Mouse (Mus musculus): ENCODE results near the gene Exo5. TPM values are rescaled to one million over a fixed set of nuclear protein-coding genes. Genes with fewer than 3 reads are reported as not detected.

The Exo5 gene
- polyA plus RNA-seq, 1 experiment from 2014 or later: 25.8 TPM

DNA sequence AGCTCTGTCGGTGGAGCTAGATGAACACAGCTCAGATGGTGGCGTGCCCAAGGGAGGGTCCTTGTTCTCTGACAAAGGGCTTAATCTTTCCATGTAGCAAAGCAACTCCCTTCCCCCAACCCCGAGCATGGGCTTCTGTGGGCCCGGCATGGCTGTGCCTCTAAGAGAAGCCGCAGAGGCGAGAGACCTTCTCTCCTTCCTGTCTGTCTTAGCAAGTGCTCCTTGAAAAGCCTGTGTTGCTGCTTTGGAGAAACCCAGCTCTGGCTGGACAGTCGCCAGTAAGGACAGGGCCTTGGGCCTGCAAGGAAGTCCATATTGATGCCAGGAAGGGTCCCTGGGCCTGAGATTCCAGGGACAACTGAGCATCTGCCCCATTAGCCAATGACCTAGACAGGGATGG is 29.6 kb downstream of the Exo5 start:
- 73% methylated on average over 7 of the region's 7 CpGs for WGBS

DNA sequence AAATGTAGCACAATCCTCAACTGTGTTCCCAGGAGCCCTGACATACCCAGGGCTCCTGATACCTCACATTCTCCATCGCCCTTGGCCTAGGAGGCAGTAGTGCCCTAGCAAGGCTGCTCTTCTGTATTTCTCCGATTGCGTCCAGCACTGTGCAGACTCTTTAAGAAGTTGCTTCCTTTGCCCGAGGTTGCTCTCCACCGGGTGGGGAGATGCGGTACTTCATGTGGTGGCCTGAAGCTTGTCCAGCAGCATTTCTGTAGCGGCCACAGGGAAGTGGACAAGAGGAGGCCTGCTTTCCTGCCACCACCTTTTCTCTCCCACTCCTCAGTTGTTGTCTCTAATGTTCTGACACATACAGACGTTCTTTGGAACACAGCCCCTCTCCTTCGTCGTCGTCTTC is 30.2 kb downstream of the Exo5 start:
- Histone ChIP-seq H3K4me1 (peaks cover 4% of the 10 kb centered on the region; the same call in 1 of the 2 replicates), H3K9me3 (no peaks in the 10 kb centered on the region), H3K27me3 (ENCODE audit: insufficient read depth, poor library complexity, severe bottlenecking) (peaks cover 39% of the 10 kb centered on the region), H3K27ac (no peak overlapping the region), H3K4me3 (no peak overlapping the region), H3K36me3 (no peaks in the 10 kb centered on the region)
- 73% methylated on average over 11 of the region's 11 CpGs for WGBS
- no peak for DNase-seq (ENCODE audit: low spot score)

More for the DNA sequence above, 29.6 kb downstream of the Exo5 start:
- DNase-seq (ENCODE audit: low spot score): no peak
- no peak overlapping the region for H3K4me3 ChIP-seq
- H3K36me3 ChIP-seq: no peaks in the 10 kb centered on the region
- H3K27me3 ChIP-seq (ENCODE audit: insufficient read depth, poor library complexity, severe bottlenecking): peaks cover 39% of the 10 kb centered on the region
- no peak overlapping the region for H3K27ac ChIP-seq
- H3K9me3 ChIP-seq: no peaks in the 10 kb centered on the region
- H3K4me1 ChIP-seq: peaks cover 4% of the 10 kb centered on the region; the same call in 1 of the 2 replicates

DNA sequence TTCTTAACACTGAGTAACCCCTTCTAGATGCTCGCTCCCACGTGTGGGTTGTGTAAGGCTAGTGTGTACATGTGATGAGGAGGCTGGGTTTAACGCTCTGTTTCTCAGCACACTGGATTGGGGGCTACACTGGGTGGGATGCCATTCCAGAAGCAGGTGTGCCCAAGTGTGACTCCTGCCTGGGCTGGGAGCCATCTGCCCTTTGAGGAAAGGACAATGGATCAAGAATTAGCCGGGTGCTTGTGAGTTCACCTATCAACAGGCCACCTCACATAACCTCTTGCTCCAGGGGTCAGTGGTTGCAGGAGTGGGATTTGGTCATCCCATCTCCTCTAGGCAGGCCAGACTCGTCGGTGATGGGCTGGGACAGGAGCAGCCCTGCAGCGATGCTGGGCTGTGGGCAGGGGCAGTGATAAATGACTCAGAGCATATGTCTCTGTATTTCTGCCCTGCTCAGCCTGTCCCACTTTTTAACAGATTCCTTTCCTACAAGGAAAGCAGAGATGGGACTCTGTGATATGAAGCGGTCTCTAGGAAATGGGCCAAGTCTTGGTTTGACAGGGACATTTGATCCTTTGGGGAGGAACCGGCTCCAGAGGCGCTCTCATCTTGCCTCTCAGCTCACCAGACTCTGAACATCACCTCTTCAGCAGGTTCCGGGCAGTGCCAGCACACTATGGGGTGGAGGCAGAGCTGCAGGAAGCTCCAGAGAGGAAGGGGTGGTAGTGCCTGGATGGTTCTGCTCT is 31.0 kb downstream of the Exo5 start:
- no peaks in the 10 kb centered on the region for H3K9me3 ChIP-seq
- no peak for DNase-seq (ENCODE audit: low spot score)
- H3K36me3 ChIP-seq: no peaks in the 10 kb centered on the region
- H3K4me3 ChIP-seq: no peak overlapping the region
- H3K4me1 ChIP-seq: peaks cover 4% of the 10 kb centered on the region; the same call in 1 of the 2 replicates
- H3K27me3 ChIP-seq (ENCODE audit: insufficient read depth, poor library complexity, severe bottlenecking): peaks cover 39% of the 10 kb centered on the region
- 69% methylated on average over 11 of the region's 11 CpGs for WGBS
- H3K27ac ChIP-seq: no peak overlapping the region

DNA sequence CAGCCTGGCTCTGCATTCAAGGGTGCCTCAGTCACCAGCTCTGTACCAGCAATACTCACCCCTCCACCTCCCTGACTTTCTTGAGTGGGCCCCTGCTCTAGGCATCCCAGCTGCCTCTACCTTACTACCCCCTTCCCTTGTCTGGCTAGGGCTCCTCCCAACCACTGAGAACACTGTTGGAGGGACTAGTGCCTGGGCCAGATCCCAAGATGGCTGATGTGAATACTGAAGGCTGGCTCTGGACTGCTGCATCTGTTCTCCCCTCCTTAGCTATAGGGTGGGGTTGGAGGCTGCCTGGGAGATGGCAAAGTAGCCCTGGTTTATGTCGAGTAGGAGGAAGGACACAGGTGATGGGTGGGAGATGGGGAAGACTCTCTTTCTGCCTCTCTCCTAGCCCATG is 32.3 kb downstream of the Exo5 start:
- Histone ChIP-seq H3K27me3 (ENCODE audit: insufficient read depth, poor library complexity, severe bottlenecking) (peaks cover 39% of the 10 kb centered on the region), H3K4me1 (peaks cover 4% of the 10 kb centered on the region; the same call in 1 of the 2 replicates), H3K4me3 (no peak overlapping the region), H3K9me3 (no peaks in the 10 kb centered on the region), H3K36me3 (no peaks in the 10 kb centered on the region), H3K27ac (no peak overlapping the region)
- WGBS: 56% methylated on average over 1 of the region's 1 CpGs
- DNase-seq (ENCODE audit: low spot score): no peak

DNA sequence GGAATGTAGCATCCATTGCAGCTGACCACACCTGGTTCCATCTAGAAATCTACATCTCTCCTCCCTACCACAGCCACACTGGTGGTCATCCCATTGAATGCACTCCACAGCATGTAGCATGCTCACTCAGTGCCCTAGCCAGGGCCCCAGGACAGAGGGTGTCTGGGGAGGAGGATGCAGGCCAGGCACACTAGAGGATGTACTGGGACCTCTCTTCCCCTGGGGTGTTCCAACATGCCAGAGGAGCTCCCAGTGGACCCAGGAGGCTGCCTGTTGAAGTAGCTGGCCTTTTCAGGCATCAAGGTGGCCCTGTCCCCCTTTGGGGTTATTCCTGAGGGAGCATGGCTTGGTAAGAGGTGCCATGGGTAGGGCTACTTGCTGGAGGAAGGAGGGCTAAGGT is 32.9 kb downstream of the Exo5 start:
- DNase-seq (ENCODE audit: low spot score): no peak
- H3K4me3 ChIP-seq: no peak overlapping the region
- no peaks in the 10 kb centered on the region for H3K9me3 ChIP-seq
- H3K27me3 ChIP-seq (ENCODE audit: insufficient read depth, poor library complexity, severe bottlenecking): peaks cover 39% of the 10 kb centered on the region
- H3K4me1 ChIP-seq: peaks cover 4% of the 10 kb centered on the region; the same call in 1 of the 2 replicates
- H3K36me3 ChIP-seq: no peaks in the 10 kb centered on the region
- H3K27ac ChIP-seq: no peak overlapping the region

DNA sequence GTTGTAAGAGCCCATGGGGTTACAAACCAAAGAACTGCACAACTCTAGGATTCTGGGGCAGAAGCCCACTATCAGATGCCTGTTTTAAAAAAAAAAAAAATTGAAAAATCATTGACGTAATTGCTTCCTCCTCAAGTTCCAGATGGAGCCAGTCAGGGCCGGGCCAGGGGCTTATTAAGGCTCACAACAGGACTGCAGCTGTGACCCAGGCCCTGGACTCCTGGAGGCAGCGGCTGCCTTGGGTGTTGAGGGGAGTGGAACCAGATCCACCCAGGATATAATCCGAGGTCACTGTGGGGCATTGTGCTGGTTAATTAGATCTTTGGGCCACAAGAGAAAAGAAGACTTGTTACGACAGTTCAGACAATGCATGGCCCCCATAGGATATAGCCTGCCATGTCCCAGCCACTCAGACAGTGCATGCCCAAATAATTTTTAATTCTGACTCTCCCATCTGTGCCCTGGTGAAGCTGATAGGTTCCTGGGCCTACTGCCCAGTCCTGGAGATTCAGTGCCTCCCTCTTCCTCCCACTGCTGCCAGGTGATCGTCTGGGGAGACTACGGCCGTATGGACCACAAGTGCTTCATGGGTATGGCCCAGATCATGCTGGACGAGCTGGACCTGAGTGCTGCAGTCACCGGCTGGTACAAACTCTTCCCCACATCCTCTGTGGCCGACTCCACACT is 33.9 kb downstream of the Exo5 start:
- DNase-seq (ENCODE audit: low spot score): no peak
- Histone ChIP-seq H3K27ac (no peak overlapping the region), H3K36me3 (no peaks in the 10 kb centered on the region), H3K27me3 (ENCODE audit: insufficient read depth, poor library complexity, severe bottlenecking) (peaks cover 39% of the 10 kb centered on the region), H3K4me3 (no peak overlapping the region), H3K9me3 (no peaks in the 10 kb centered on the region), H3K4me1 (peaks cover 13% of the 10 kb centered on the region)
- WGBS: 71% methylated on average over 11 of the region's 11 CpGs

DNA sequence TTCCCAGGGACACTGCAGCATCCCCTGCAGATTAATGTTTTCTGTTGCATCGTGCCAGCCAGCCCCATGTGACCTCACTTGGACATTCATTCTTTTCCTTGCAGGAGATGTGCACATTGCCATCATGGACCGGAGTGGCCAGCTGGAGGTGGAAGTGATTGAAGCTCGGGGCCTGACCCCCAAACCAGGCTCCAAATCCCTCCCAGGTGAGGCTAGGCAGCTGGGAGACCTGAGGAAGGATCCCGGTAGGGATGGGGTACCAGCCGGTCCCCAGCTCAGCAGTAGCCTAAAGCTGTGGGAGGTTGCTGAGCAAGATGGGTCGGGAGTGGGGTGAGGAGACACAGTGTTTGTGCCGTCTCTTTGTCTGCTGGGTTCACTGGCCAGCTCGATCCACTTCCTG is 35.9 kb downstream of the Exo5 start:
- H3K36me3 ChIP-seq: no peaks in the 10 kb centered on the region
- no peak overlapping the region for H3K27ac ChIP-seq
- WGBS: 70% methylated on average over 8 of the region's 8 CpGs
- peaks cover 32% of the 10 kb centered on the region for H3K27me3 ChIP-seq (ENCODE audit: insufficient read depth, poor library complexity, severe bottlenecking)
- no peaks in the 10 kb centered on the region for H3K9me3 ChIP-seq
- H3K4me1 ChIP-seq: peaks cover 23% of the 10 kb centered on the region
- no peak overlapping the region for H3K4me3 ChIP-seq
- DNase-seq (ENCODE audit: low spot score): no peak

DNA sequence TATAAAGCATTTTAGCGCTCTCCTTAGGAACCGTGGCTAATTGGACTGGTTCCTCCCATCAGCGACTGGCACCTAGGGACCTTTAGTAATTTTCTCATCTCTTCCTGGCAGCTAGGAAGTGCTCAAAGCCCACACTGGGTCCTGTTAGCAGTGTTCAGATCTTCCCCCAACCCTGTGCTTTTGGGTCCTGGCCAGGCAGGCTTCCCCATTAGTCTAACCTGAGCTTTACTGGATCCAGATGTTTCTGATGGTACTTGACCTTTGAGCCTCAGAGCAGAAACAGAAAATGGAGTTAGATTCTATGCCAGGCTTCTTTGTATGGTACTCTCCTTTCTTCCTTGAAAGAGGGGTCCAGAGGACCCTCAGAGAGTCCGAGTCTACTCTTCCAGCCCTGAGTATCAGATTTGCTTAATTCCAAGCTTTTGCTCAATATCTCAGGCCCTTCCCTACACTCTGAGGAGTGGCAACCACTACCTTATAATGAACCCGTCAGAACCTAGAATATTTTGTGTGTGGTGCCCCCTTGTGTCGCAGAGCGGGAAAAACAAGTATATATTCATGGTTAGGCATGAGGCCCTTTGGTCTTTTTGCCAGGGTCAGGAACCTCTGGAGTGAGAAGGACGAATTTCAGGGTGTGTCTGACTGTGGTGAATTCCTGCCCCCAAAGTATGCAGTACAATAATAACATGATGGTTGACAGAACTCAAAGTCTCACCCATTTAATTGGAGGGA is 37.3 kb downstream of the Exo5 start:
- H3K4me3 ChIP-seq: no peak overlapping the region
- H3K36me3 ChIP-seq: no peaks in the 10 kb centered on the region
- peaks cover 23% of the 10 kb centered on the region for H3K4me1 ChIP-seq
- H3K27ac ChIP-seq: no peak overlapping the region
- WGBS: 29% methylated on average over 8 of the region's 8 CpGs
- H3K27me3 ChIP-seq (ENCODE audit: insufficient read depth, poor library complexity, severe bottlenecking): peaks cover 19% of the 10 kb centered on the region
- no peaks in the 10 kb centered on the region for H3K9me3 ChIP-seq
- DNase-seq (ENCODE audit: low spot score): no peak

DNA sequence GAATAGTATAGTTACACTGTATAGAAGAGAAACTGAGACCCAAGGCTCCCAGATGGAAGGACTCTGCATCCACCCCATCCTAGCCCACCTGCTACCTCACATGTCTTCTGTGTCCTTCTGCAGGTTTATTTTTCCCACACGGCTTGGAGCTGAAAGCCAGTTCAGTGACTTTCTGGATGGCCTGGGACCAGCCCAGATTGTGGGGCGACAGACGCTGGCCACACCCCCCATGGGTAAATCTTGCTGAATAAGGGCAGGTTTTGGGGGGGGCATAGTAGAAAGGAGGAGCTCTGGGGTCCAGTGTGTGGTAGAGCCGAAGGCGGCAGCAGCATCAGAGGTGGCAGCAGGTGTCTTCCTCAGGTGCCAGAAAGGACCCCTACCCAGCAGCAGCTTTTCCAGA is 38.0 kb downstream of the Exo5 start:
- Histone ChIP-seq H3K4me3 (no peak overlapping the region), H3K36me3 (no peaks in the 10 kb centered on the region), H3K9me3 (no peaks in the 10 kb centered on the region), H3K27ac (no peak overlapping the region), H3K27me3 (ENCODE audit: insufficient read depth, poor library complexity, severe bottlenecking) (peaks cover 17% of the 10 kb centered on the region), H3K4me1 (peaks cover 31% of the 10 kb centered on the region)
- no peak for DNase-seq (ENCODE audit: low spot score)
- 72% methylated on average over 5 of the region's 5 CpGs for WGBS

DNA sequence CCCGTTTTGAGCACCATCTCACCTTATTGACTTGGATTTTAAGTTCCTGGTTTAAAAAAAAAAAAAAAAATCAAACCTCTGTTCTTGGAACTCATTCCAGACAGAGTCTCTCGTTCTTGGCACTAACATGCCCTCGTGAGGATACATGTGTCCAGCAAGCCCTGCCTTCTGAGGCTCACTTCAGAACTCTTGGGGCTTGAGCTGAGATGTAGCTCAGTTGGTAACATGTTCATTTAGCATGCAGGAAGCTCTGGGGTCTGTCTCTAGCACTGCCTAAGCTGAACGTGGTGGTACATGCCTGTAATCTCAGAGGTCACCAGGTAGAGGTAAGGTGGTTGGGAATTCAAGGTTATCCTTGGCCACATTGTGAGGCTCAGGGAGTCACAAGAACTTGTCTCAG is 38.7 kb downstream of the Exo5 start:
- peaks cover 11% of the 10 kb centered on the region for H3K27me3 ChIP-seq (ENCODE audit: insufficient read depth, poor library complexity, severe bottlenecking)
- H3K36me3 ChIP-seq: no peaks in the 10 kb centered on the region
- no peak overlapping the region for H3K4me3 ChIP-seq
- WGBS: 14% methylated on average over 4 of the region's 4 CpGs
- no peak overlapping the region for H3K27ac ChIP-seq
- no peaks in the 10 kb centered on the region for H3K9me3 ChIP-seq
- no peak for DNase-seq (ENCODE audit: low spot score)
- H3K4me1 ChIP-seq: peaks cover 34% of the 10 kb centered on the region

DNA sequence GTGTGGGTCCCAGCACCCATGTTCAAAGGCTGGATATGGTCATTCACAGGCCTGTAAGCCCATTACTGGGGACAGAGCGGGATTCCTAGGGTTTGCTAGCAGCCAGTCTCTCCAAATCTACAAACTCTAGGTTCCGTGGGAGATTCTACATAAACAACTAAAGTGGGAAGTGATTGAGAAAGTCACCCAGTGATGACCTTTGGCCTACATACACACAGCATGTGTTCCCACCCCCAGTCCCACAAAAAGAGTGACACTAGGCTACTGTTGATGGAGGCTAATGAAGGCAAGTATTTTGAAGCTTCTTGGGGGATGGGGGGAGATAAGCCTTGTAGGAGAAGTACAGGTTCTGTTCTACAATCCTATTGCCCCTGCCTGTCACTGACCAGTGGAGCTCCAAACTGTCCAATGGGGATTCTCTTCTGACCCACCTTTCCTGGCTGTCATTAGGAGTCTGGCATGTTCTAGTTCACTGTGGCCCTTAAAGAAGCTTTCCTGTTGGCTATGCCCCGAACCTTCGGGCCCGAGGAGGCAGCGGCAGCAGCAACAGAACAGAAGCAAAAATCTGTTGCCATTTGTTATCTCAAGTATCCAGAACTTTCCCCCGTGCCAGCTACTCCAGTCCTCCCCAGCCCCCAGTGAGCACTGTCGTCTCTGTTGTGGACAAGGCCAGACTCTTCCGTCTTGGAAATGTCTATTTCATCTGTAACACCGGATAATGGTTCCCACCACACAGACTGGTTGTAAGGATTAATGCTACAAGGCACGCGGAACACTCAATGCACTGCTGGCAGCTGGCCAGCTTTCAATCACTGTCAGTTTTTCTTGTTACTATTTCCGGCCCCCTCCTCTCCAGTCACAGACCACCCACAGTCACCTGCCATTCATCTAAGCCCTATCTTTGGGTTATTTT is 39.4 kb downstream of the Exo5 start:
- WGBS: 25% methylated on average over 13 of the region's 13 CpGs
- peak overlapping the region; percentile 29; the same call in 1 of the 2 replicates for H3K4me3 ChIP-seq
- H3K36me3 ChIP-seq: no peaks in the 10 kb centered on the region
- H3K4me1 ChIP-seq: peaks cover 39% of the 10 kb centered on the region
- H3K27me3 ChIP-seq (ENCODE audit: insufficient read depth, poor library complexity, severe bottlenecking): peaks cover 7% of the 10 kb centered on the region
- no peaks in the 10 kb centered on the region for H3K9me3 ChIP-seq
- peak overlapping the region; percentile 3; the same call in 1 of the 2 replicates for H3K27ac ChIP-seq
- no peak for DNase-seq (ENCODE audit: low spot score)

DNA sequence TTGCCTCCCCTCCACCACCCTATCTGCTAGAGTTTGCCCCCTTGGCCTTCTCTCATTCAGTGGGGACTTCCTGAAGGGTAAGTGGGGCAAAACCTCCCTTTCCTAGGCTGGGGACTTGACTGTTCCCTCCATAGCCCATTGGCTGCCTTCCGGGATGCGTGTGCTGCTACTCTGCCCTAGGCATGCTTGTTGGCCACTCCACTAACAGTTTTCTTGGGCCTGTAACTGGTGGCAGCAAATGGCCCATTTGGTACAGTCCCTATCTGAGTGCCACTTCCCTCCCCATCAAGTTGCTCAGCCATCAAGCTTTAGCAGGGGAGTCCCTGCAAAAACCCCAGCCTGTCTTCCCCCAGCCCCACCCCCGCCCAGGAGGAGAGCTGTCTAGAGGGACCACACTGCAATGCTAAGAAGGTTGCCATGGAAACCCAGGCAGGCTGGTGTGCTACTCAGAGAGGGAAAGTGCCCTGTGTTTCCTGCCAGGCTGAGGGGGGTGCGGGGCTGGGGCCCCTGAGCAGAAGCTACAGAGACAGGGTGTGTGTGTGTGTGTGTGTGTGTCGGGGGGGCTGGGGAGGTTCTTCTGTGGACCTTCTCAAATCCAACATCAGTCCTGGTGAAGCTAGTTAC is 42.7 kb downstream of the Exo5 start:
- DNase-seq (ENCODE audit: low spot score): no peak
- Histone ChIP-seq H3K4me3 (no peak overlapping the region), H3K9me3 (no peaks in the 10 kb centered on the region), H3K27me3 (ENCODE audit: insufficient read depth, poor library complexity, severe bottlenecking) (peaks cover 7% of the 10 kb centered on the region), H3K27ac (no peak overlapping the region), H3K4me1 (peaks cover 40% of the 10 kb centered on the region), H3K36me3 (no peaks in the 10 kb centered on the region)
- 42% methylated on average over 5 of the region's 5 CpGs for WGBS
